Mouse (Mus musculus): ENCODE measurements around the gene Vat1l. TPM values are rescaled to one million over a fixed set of nuclear protein-coding genes. Genes with fewer than 3 reads are reported as not detected.

Gene Vat1l
- under 1 TPM; 0.05 to 0.17 TPM for total RNA-seq (2021)

DNA sequence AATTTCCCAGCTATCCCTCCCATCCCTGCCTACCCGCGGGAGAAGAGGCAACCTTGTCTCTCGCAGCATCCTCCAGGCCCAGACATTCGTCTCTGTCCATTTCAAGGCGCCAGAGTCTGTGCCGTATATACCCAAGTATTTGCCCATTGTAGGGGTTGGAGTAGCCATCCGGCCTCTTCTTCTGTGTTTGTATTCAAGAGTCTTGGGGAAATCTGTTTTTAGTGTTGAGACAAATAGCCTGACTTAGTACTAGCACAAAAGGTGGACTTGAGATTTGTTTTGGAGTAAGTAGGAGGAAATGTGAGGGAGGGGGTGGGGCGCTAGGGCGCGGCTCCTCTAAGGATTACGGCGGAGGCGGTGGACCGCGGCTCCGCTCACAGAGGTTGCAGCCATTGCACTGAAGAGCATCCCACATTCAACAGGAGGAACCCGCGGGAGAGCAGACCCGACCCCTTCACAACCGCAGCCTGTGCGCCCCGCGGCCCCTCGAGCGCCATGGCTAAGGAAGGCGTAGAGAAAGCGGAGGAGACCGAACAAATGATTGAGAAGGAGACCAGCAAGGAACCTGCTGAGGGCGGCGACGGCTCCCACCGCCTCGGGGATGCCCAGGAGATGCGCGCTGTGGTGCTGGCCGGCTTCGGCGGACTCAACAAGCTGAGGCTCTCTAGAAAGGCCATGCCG is at the start of gene Vat1l:
TSS of gene Vat1l (plus strand) at position 392 of the 681 bp plus-strand sequence.
- DNase-seq = no peak
- intact Hi-C loops (cut with DNase I) = no loop called here

DNA sequence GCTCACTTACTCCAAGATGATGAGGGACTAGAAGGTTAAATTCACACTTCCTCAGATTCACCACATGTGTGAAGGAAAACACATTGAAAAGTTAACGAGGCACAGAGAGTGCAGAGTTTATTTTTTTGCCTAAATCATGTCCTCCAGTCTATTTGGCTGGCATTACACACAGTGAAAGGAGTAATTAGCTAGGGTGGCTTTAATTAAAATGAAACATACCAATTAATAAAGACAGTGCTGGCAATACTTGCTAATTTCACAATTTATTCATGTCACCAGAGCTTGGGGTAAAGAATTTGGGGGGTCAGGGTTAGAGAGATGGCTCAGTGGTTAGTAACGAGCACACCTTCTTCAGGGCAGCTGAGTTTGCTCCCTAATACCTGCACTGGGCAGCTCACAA is 46.8 kb upstream of the Vat1l start:
- no peak for DNase-seq
- intact Hi-C loops (cut with DNase I) = no loop called here

DNA sequence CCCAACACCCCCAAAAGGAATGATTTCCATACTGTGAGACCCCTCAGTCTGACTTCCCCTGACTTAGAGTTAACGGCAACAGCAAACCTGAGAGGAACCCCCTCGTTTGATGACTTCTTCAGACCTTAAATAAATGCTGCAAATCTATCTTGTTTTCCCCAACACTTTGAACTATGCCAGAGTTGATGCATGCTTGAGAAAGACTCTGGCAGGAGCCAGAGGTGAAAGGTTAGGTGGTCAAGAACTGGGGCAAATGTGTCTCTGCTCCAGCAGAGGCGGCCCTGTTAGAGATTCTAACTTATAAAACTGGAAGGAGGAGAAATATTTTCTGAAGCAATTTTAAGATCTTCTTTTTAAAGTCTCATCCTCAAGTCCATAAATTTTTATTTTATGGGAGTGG is 45.7 kb upstream of the Vat1l start:
- no peak for DNase-seq
- intact Hi-C loops (cut with DNase I) = no loop called here

DNA sequence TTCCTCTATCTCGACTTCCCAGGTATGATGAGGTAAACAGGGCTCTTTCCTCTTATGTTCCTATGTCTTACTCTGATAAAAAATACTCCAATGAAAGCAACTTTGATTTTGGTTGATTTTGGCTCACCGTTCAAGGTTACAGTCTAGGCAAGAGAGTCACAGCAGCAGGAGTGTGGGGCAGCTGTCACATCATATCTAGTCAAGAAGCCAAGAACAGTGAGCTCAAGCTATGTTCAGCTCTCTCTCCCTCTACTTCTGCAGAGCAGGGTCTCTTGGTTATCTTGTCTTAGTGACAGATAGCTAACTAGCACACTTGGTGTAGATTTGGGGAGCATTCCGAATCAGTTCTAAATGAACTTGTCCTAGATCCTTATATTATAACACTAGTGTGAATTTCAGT is 41.5 kb upstream of the Vat1l start:
- intact Hi-C loops (cut with DNase I) = no loop called here

DNA sequence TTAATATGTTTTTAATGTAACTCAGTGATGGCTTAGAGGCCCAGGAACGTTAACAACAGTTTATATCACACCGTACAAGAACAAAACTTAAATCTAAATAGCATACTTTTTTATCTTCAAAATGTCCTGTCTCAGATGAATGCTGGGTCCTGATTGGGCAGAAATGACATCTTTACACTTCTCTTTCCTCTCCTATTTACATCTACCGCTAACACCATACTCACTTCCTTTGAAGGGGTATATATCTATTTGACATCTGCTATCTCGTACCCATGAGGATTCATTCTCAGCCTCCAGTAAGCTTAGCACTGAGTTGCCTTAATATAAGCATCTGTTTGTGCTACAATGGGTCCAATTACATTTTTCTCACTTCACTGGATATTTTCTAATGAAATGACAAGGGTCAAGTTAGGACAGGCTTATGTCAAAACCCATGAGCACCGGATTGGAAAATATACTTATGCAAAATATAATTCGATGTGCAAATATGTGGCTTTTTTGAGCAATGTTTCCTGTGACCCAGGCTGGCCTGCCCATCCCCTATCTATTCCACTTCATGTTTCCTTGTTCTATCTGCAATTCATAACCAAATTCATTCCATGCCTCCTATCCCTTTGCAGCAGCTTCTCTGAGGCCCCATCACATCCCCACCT is 40.8 kb upstream of the Vat1l start:
- no peak for DNase-seq
- intact Hi-C loops (cut with DNase I) = no loop called here

More for the DNA sequence above, 41.5 kb upstream of the Vat1l start:
- DNase-seq = no peak

DNA sequence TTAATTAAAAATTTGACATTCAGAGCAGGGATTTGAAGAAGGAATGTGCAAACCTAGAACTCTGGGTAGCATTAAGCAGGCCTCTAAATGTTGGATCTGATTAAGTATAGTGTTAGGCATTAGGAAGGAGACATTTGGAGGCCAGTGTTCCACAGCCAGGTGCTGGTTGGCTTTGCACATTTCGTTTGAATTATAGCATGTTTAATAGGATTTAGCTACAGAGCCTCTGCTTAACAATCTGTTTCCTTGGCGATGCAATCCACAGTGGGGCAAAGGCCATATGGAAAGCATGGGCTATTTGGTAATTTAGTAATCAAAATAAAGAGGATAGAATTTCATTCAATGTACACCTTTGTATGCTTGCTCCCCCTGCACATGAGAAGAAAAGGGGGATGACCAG is 39.7 kb upstream of the Vat1l start:
- no peak for DNase-seq
- intact Hi-C loops (cut with DNase I) = no loop called here

DNA sequence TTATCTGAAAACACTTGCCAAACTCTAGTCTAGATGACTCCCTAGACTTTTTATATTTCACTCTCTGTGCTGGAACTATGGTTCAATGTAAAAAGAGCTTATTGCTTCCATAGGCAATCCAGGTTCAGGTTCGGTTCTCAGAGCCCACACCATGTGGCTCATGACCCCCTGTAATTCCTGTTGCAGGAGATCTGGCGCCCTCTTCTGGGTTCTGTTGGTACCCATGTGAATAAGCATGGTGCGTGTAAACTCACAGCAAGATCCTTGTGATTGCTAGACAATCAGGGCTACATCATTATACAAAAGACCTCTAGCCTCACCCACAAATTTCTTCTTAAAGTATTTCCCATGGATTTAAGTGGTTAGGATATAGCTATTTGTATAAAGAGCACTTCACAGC is 28.7 kb upstream of the Vat1l start:
- no peak for DNase-seq
- intact Hi-C loops (cut with DNase I) = no loop called here

DNA sequence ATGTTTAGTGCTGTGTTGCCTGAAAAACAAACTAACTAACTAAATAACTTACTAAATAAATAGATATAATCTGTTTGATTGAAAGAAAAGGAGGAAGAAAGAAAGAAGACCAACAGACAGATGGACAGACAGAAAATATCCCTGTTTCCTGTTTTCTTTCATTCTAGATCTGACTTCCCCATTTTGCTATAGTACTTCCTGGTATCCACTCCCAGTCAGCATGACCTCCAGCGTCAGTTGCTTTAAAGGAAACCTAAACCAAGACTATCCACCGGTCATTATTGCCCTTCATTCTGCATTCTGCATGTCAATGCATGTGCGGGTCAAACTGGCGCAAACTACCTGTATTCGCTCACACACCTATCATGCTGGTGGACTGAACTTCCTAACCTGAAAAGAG is 12.1 kb upstream of the Vat1l start:
- no peak for DNase-seq
- intact Hi-C loops (cut with DNase I) = no loop called here

DNA sequence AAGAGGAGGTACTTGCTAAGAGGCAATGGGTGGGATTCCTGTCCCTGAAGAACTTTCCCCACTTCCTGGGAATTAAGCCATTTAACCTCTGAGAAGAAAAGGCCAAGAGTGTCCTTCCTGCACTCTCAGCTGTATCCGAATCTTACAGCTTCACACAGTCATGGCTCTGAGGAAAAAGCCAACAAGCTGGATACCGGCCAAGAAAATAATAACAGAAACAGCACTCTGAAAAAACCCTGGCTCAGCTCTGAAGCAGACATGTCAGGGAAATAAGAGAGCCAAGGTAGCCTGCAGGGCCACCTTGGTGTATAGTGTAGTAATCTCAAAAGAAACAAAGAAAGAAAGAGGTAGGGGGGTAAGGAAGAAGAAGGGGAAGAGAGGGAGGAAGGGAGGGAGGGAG is 6.4 kb upstream of the Vat1l start:
- intact Hi-C loops (cut with DNase I) = no loop called here
- DNase-seq = no peak

DNA sequence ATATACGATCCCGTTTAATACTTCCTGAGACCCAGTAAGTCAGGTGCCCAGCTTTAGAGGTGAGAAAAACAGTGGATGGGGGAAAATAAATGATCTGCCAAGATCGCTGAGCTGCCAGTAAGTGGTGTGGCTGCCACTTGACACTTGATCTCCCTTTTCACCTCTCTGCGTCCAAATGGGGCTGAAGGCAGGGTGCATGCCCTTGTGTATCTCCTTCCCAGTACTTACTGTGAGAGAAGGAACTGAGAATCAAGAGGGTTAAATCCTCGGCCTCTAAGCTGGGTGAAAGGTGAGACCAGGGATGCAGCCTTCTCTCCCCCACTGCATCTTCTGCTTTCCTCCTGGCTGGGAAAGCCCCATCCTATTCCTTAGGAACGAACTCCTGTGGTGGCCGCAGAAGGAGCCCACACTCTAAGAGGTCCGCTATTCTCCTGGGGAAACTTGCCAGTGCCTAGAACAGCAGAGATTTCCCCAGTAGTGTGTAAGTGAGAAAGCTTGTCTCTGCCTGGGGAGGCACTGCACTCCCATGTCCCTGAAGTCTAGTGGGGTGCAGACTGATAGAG is 1.1 kb downstream of the Vat1l start:
- intact Hi-C loops (cut with DNase I) = no loop called here
- DNase-seq = no peak

DNA sequence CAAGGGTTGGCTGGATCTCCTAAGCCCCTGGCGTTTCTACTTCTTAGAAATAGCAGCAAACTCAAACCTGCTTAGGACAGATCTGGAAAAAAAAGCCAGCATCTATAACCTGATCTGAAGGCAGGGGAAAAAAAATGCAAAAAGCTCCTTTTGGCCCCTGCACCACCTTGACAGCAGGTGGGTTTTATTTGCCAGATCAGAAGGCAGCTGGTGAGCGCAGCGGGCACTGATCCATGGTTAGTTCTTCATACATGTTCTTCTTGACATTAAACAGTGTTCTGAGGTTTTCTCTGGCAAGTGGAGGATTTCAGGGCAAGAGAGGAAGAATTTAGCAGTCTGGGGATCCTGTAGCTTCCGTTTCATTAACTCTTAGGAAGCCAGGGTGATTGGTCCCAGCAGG is 1.6 kb downstream of the Vat1l start:
- intact Hi-C loops (cut with DNase I) = no loop called here
- DNase-seq = no peak

DNA sequence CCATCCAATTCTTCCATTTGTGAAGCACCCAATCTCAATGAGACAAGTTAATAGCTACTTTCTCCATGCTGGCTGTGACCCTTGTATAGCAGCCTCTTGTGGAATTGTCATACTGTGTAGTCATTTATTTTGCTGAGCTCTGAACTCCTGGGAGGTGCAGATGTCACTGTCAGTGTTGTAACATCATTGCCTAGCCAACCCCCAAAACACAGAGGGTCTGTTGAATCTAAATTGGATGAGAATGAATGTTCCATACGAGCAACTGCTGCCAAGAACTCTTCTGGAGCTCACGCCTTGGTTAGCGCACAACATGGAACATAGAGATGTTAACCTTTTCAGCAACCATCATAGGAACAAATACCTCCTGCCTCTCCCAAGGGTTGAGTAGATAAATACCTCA is 15.4 kb downstream of the Vat1l start:
- intact Hi-C loops (cut with DNase I) = no loop called here
- no peak for DNase-seq

DNA sequence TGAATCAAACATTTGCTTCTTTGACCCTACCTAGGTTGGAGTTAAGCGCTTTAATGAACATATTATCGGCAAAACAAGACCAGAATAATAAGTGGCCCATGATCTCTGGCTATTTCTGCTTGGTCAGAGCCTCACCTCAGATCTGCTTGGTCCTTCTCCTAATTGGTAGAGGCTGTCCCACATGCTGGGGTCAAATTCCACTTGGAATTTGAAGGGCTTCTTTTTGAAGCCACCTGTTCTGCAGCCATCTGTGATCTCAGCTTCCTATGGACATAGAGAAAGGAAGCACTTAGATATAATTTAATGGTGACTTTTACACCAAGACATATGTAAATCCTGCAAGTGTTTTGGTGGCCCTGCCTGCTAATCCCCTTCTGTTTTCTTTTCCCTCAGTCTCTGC is 16.6 kb downstream of the Vat1l start:
- DNase-seq = no peak
- intact Hi-C loops (cut with DNase I) = no loop called here

DNA sequence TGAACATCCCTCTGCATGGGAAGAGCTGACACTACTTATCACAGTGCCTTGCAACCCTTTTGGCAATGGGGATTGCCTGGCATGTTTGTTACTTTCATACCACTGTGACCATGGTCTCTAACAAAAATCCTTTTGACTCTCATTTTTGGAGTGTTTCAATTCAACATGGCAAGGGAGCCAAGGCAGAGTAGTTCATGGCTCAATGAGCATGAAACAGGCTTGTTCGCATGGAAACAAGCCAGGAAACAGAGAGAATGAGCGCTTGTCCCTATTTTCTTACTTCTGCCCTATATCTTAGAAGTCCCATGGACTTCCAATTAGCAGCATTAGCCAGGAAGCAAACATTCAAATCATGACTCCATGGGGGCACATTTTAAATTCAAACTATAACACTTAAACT is 18.6 kb downstream of the Vat1l start:
- intact Hi-C loops (cut with DNase I) = no loop called here

DNA sequence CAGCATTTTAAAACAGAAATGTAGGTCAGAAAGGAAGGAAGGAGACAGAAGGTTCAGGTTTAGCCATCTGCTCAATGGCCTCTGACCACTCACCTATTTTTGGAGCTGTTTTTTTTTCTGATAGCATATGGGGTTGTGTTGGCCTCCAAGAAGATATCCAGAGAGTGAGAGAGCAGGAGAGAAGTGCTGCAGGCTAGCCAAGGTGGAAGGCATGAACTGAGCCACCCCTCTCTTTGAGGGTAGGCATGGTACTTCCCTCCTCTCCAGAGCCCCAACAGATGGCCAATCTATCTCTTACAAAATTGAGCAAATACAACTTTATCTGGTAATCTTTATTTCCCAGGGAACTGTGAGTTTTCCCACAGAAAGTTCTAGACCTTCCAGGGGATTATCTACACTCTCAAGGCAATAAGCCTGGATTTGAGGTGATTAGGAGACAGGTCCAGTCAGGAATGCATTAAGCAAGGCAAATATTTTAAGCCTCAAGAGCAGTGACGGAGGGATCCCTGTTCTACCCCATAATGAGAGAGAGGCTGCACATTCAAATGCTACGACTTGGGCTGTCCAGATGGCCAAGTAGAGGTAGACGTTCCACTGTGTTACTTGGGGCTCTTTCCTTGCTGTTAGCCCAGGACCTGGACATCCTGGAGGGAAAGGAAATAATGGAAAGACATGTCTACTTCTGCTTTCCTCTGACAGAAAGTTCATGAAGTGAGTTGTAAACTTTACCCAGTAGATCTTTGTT is 46.1 kb downstream of the Vat1l start:
- intact Hi-C loops (cut with DNase I) = no loop called here

More for the DNA sequence above, 18.6 kb downstream of the Vat1l start:
- DNase-seq = no peak

DNA sequence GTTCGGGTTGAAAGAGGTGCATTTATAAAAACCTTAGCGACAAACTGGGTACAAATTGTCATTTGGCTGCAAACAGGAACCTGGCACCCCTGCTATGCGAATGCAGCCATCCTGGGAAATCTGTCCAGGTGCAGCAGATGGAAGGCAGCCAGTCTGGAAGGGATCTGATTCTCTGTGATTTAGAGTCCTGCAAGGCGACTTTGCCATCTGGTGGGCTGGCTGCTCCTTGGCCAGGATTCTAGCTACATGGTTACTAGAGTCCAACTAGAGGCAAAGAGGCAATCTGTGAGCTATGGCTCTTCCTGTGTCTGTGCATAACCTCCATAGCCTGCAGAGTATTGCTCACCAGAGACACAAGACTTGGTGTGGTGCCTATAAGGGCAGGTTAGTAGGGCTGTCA is 53.3 kb downstream of the Vat1l start:
- intact Hi-C loops (cut with DNase I) = no loop called here
- DNase-seq = no peak

More for the DNA sequence above, 46.1 kb downstream of the Vat1l start:
- DNase-seq = no peak

DNA sequence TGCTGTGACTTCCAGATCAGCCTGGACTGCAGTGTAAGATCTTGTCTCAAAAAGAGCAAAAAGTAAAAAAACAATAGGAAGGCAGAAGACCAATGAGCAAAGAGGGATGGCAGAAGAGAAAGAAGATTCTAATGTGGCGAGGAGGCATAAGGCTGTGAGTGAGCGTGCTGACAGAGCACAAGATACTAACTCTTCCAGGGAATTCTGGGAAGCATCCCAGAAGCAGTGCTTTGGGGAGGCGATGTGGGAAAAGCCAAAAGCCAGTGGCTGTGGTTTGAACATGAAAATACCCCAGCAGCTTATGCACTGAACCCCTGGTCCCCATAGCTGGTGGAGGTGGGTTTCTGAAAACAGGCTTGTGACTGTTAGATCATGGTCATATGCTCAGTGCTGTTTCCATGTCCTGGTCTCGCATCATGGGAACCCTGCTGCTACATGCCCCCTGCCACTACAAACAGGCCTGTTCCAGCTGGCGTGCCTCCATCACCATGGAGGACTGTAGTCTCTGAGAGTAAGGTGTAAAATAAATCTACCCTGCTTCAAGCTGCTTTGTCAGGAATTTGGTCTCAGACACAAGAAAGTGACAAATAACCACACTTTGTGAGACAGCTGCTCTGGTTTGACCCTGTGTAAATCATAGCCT is 54.4 kb downstream of the Vat1l start:
- intact Hi-C loops (cut with DNase I) = no loop called here

DNA sequence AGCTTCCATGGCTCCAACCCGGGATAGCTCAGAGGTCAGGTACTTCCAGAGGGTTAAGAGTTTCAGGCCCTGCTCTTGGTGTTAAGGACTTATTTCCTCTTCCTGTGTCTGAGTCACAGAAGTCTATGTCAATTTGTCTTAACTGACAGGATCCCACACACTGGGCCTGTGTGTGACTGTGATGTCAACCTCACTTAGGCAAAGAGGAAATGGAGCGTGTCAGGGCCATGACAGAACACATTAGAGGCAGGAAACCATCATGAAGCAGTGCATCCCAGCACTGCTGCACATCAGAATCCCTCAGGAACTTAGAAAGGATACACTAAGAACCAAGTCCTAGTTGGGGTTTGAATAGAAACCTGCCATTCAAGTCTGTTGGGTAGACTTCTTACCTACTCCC is 56.9 kb downstream of the Vat1l start:
- intact Hi-C loops (cut with DNase I) = no loop called here
- DNase-seq = no peak

More for the DNA sequence above, 54.4 kb downstream of the Vat1l start:
- no peak for DNase-seq

DNA sequence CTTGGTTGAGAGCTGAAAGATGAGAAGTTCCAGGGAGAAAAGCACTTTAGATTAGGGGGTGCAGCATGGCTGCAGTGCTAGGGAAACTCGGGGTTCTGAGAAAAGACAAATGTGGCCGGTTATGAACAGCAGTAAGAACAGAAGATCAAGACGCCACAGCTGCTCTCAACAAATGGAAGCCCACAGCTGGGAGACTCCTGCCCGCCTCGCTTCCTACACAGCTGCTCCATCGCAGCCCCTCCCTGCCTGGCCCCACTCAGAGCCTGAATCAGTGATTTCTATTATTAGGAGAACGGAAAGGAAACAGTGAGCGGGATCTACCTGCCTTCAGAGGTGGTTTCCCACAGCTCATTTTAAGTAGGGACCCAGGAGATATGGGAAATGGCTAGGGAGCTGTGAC is 69.1 kb downstream of the Vat1l start:
- no peak for DNase-seq
- intact Hi-C loops (cut with DNase I) = no loop called here

DNA sequence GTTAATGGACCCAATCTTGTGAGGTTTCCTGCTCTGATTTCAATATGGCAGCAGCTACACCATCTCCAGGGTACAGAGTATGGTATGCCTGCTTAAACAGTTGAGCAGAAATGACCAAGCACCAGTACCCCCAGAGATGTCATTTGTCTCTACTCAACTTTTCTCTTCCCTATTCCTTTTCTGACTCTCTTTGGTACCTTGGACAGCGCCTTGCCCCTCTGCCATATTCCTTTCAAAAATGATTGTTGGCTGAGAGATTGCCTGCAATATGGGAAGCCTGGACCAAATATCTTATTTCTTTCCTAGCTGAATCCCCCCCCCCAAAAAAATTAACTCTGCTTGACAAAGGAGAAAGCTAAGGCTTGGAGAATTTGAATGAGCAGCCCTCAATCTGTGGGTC is 75.7 kb downstream of the Vat1l start:
- intact Hi-C loops (cut with DNase I) = no loop called here
- no peak for DNase-seq
